Comparison of ENCODE assay signal across 7 mouse cellular contexts in genomic region chr5:19227791-19228331, GRCm38 (mm10). TPM values are rescaled to one million over a fixed set of nuclear protein-coding genes. Genes with fewer than 3 reads are reported as not detected.
DNase-seq lines count a peak whose midpoint lies in the region; ATAC-seq and TF ChIP-seq lines count a peak whose summit lies in the region.

No protein-coding gene starts in this region.

- H3K27me3 ChIP-seq in forebrain, embryonic 13.5 days: no peaks in the 10 kb centered on the region
- 0 out of 2 replicates have a peak, but pooled peaks cover 6% of the 10 kb centered on the region for H3K27me3 ChIP-seq in heart, postnatal 0 days (ENCODE audit: control insufficient read depth, insufficient read depth, low read length)
- H3K27me3 ChIP-seq in liver, embryonic 13.5 days: peaks cover 30% of the 10 kb centered on the region

- H3K4me1 ChIP-seq in forebrain, embryonic 13.5 days: peaks cover 22% of the 10 kb centered on the region
- peaks cover 8% of the 10 kb centered on the region; the same call in 1 of the 2 replicates for H3K4me1 ChIP-seq in heart, postnatal 0 days (ENCODE audit: control insufficient read depth, insufficient read depth)
- no peaks in the 10 kb centered on the region for H3K4me1 ChIP-seq in liver, embryonic 13.5 days (replicated peaks)
- H3K4me1 ChIP-seq in olfactory bulb, adult 2 months (ENCODE audit: control insufficient read depth, insufficient read depth, low read length): peaks cover 7% of the 10 kb centered on the region

- TF ChIP-seq POLR2A in olfactory bulb, adult 2 months (IDR thresholded peaks at IDR 0.05; ENCODE audit: insufficient read depth, low read depth, low read length): no peak

- TF ChIP-seq CTCF in heart, postnatal 0 days (IDR thresholded peaks at IDR 0.05; ENCODE audit: low read depth): no peak
- TF ChIP-seq CTCF in olfactory bulb, adult 2 months (IDR thresholded peaks at IDR 0.05; ENCODE audit: insufficient read depth, low read depth, low read length): no peak

- peak; percentile 27 for DNase-seq in heart, postnatal 0 days (ENCODE audit: low spot score)
- DNase-seq in kidney, postnatal 25 days: peak; percentile 76 to 84
- DNase-seq in liver, embryonic 13.5 days: no peak
- peak; percentile 4 for DNase-seq in yolk sac, embryonic 10.5 days (ENCODE audit: low spot score)

- ATAC-seq in cerebellum, adult (ENCODE audit: insufficient number of reproducible peaks, low FRiP score, low TSS enrichment): peak; percentile 45
- peak; percentile 5; the same call in 1 of the 2 replicates for ATAC-seq in forebrain, embryonic 13.5 days
- ATAC-seq in heart, postnatal 0 days (ENCODE audit: insufficient read depth, low read depth): peak; percentile 38; the same call in 1 of the 2 replicates
- no peak for ATAC-seq in liver, embryonic 13.5 days (ENCODE audit: low read depth)

- WGBS in forebrain, embryonic 13.5 days: 0% methylated on average over 14 of the region's 14 CpGs
- under 1% methylated on average over 12 of the region's 14 CpGs for WGBS in heart, postnatal 0 days
- 2% methylated on average over 14 of the region's 14 CpGs for WGBS in liver, embryonic 13.5 days (ENCODE audit: insufficient replicate concordance)
- under 1% methylated on average over 14 of the region's 14 CpGs for WGBS in olfactory bulb, adult 2 months

- H3K4me2 ChIP-seq in forebrain, embryonic 13.5 days: peak overlapping the region; percentile 98
- H3K4me2 ChIP-seq in heart, postnatal 0 days (ENCODE audit: low read depth, low read length): peak overlapping the region; percentile 97
- H3K4me2 ChIP-seq in liver, embryonic 13.5 days: peak overlapping the region; percentile 59

- H3K9ac ChIP-seq in forebrain, embryonic 13.5 days: peak overlapping the region; percentile 76
- H3K9ac ChIP-seq in heart, postnatal 0 days (replicated peaks; ENCODE audit: low read depth, low read length): peak overlapping the region; percentile 70; the same call in 1 of the 2 replicates
- H3K9ac ChIP-seq in liver, embryonic 13.5 days: no peak overlapping the region

- no peaks in the 10 kb centered on the region for H3K36me3 ChIP-seq in forebrain, embryonic 13.5 days (ENCODE audit: poor library complexity, severe bottlenecking)
- no peaks in the 10 kb centered on the region for H3K36me3 ChIP-seq in heart, postnatal 0 days (replicated peaks; ENCODE audit: control insufficient read depth, insufficient read depth, low read length)
- no peaks in the 10 kb centered on the region for H3K36me3 ChIP-seq in liver, embryonic 13.5 days

- H3K4me3 ChIP-seq in forebrain, embryonic 13.5 days: peak overlapping the region; percentile 66
- H3K4me3 ChIP-seq in heart, postnatal 0 days (ENCODE audit: low read depth, low read length): peak overlapping the region; percentile 72
- peak overlapping the region; percentile 51 for H3K4me3 ChIP-seq in liver, embryonic 13.5 days (replicated peaks)
- H3K4me3 ChIP-seq in olfactory bulb, adult 2 months (ENCODE audit: insufficient read depth, low read depth, low read length): peak overlapping the region; percentile 73

- no peak for TF ChIP-seq EP300 in heart, postnatal 0 days (IDR thresholded peaks at IDR 0.05; ENCODE audit: low read depth)

- H3K9me3 ChIP-seq in forebrain, embryonic 13.5 days (replicated peaks): no peaks in the 10 kb centered on the region
- H3K9me3 ChIP-seq in heart, postnatal 0 days (replicated peaks; ENCODE audit: control insufficient read depth, low read length): no peaks in the 10 kb centered on the region
- H3K9me3 ChIP-seq in liver, embryonic 13.5 days (replicated peaks): no peaks in the 10 kb centered on the region

- no peak overlapping the region for H3K27ac ChIP-seq in forebrain, embryonic 13.5 days
- peak overlapping the region; percentile 11; the same call in 1 of the 2 replicates for H3K27ac ChIP-seq in heart, postnatal 0 days (ENCODE audit: low read depth)
- no peak overlapping the region for H3K27ac ChIP-seq in liver, embryonic 13.5 days
- peak overlapping the region; percentile 86; the same call in 1 of the 2 replicates for H3K27ac ChIP-seq in olfactory bulb, adult 2 months (ENCODE audit: insufficient read depth, low read depth, low read length)

RNA-seq across cellular contexts. Expression of gene Magi2, which starts 1.0 kb away (rescaled TPM):
- polyA plus RNA-seq in forebrain, embryonic 13.5 days (2015; fragmentation: Nextera tagmentation; extraction: Ambion mirVana): 18.6 and 24.0 TPM in 2 replicates
- total RNA-seq in heart, postnatal 0 days (2014; rRNA removed; ENCODE audit: low replicate concordance): 4.9 and 9.5 TPM in 2 replicates
- polyA plus RNA-seq in heart, postnatal 0 days (2015; fragmentation: Nextera tagmentation; extraction: Ambion mirVana): 1.5 and 1.7 TPM in 2 replicates
- polyA plus RNA-seq in liver, embryonic 13.5 days (2015; fragmentation: Nextera tagmentation; extraction: Ambion mirVana): 0.28 and 0.43 TPM in 2 replicates
- not detected in 2 replicates for polyA plus RNA-seq in olfactory bulb, adult 2 months (2012; ENCODE audit: insufficient read depth, insufficient read length, low replicate concordance, missing spikeins)

Comparison
In these comparisons a context has a peak if more than half of its experiments do, and no peak if none do; other contexts are left out.
1. H3K27ac ChIP-seq: peak in heart, postnatal 0 days (single experiment) and olfactory bulb, adult 2 months (single experiment); none in forebrain, embryonic 13.5 days (single experiment) and liver, embryonic 13.5 days (single experiment).
2. Peak in every context shown above with its lines, with median percentiles within 50 percentile points of each other: H3K4me2 ChIP-seq and H3K4me3 ChIP-seq.